Mouse (Mus musculus): ENCODE results near the gene Agpat2. TPM values are rescaled to one million over a fixed set of nuclear protein-coding genes. Genes with fewer than 3 reads are reported as not detected.
A peak's percentile ranks its signal among the peaks of the same experiment; 100 is the strongest.

The Agpat2 gene
- total RNA-seq, 2 experiments from 2014 or later, result 53.3 to 78.7 TPM

DNA sequence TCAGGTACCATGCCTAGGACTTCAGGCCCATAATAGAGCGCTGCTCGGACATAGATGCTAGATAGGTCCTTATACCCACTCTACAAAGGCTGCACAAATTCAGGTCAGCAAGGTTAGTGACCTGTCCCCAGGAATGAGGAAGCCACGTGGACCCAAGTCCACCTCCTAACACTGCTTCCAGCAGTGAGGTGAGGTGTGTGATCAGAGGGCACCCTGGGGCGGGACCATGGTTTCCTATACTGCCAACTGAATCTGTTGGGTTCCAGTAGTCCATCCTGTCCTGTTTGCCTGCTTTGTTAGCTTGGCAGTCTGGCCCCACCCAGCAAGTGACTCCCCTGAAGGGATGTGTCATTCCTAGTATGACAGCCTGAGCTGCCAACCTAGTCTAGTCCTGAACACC lies 4.3 kb downstream of the Agpat2 start:
- no peak for DNase-seq
- intact Hi-C loops (cut with DNase I), result no loop called here

- intact Hi-C loops (cut with DNase I), result no loop called here
Observed at GRCm38 (mm10) chr2:26598462-26598861, 5.8 kb downstream of the Agpat2 start.

DNA sequence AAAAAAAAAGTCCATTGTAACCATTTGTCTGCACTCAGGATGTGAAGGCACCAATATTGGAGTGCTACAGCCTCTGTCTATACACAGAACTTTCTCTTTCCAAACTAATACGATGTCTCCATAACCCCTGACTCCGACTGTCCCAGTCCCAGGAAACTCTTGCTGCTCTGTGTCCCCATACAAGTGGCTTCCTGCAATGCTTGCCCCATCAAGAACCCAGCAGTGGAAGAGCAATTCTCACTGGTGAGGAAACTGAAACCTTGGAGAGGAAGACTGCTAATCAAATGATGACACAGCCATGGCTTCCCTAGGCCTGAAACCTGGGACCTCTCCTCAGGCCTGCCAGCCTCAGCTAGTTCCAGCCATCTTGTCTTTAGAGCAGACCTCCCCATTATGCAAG lies 6.4 kb downstream of the Agpat2 start:
- intact Hi-C loops (cut with DNase I), result no loop called here

More at GRCm38 (mm10) chr2:26598462-26598861, 5.8 kb downstream of the Agpat2 start:
- no peak for DNase-seq

GRCm38 (mm10) chr2:26596898-26597297 lies 7.3 kb downstream of the Agpat2 start:
- intact Hi-C loops (cut with DNase I), result no loop called here

More for the DNA sequence above, 6.4 kb downstream of the Agpat2 start:
- DNase-seq, result no peak

DNA sequence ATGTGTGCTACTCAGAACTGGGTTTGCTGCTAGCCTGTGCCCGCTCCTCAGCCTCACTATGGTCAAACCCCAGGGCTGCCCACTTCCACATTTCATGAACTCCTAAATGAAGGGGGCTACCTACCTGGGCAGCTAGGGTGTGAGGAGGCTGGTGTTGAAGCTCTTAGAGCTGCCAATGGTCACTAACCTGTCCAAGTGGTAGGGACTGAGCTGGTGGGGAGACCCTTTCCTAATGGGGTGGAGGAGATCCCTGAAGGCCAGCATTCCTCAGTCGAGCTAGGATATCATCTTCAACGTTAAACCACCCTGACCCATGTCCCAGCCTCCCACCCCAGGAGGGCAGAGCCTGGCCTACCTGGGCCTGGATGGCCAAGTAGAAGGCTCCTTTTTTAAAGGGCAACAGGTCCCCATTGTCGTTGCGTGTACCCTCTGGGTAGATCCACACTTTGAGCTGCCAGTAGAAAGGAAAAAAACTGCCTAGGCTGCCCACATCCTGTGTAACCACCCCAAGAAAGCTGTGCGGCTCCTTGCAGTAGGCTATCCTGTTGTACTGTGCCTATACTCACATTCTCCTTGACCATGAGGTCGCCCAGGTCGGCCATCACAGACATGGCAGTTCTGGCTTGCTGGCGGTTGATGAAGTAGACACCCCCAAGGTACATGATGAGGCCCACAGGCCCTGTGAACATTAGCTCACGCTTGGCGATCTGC lies 8.3 kb downstream of the Agpat2 start:
- peak in 1 of 2 experiments; percentile 37 for DNase-seq
- intact Hi-C loops (cut with DNase I), result no loop called here

More at GRCm38 (mm10) chr2:26596898-26597297, 7.3 kb downstream of the Agpat2 start:
- no peak for DNase-seq

DNA sequence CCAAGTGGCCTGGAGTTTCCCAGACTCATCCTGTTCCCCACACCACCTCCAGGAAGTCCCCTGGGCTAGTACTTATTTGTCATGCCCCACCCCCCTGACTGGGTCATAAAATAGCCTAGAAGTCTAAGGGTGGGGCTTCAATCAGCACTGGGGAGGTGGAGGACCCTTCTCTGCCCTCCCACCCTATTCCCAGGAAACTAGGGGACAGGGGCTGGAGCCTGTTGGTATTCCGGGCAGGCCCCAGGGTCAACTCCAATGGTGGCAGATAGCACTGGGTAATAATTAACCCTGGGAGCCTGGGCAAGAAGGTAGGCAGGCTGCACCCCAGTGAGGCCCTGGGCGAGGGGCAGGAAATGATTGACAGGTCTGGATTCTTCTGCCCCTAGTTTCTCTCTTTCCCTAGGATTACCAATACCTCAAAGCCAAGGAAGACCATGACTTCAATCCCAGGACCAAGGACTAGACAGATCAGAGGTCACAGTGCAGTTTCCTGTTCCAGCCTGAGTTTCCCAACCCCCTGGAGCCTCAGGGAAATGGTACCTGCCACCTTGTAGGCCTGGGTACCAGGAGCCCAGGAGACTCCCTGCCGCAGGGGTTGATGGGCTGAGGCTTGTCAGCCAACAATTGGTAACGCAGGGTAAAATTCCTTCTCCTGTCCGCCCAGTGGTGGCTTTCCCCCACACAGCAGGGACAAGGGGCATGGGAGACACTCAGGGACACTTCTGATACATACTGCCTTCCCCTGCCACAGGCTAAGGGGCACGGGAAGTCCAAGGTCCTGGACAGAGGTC lies 9.1 kb downstream of the Agpat2 start:
- intact Hi-C loops (cut with DNase I), result no loop called here
- DNase-seq, result peak in 1 of 2 experiments; percentile 52

DNA sequence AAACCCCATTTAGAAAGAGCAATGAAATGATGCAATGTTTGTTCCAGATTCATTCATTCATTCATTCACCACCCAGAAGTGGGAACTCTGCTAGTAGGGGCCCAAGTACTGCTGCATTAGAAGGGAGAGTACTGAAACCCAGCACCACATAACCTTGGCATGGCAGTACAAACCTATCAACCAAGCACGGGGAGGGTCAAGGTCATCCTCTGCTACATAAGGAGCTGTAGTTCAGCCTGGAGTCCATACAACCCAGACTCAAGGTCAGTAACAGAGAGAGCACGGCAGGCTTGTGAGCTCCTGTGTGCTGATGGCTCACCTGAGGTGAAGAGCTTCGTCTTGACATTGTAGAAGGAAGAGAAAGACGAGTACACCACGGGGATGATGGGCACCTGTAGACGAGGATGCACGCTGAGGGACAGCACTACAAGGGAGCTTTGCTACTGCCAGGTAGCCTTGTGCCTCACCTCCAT lies 9.7 kb downstream of the Agpat2 start:
- DNase-seq, result no peak
- intact Hi-C loops (cut with DNase I), result no loop called here

GRCm38 (mm10) chr2:26594022-26594346 lies 10.2 kb downstream of the Agpat2 start:
- intact Hi-C loops (cut with DNase I), result no loop called here

DNA sequence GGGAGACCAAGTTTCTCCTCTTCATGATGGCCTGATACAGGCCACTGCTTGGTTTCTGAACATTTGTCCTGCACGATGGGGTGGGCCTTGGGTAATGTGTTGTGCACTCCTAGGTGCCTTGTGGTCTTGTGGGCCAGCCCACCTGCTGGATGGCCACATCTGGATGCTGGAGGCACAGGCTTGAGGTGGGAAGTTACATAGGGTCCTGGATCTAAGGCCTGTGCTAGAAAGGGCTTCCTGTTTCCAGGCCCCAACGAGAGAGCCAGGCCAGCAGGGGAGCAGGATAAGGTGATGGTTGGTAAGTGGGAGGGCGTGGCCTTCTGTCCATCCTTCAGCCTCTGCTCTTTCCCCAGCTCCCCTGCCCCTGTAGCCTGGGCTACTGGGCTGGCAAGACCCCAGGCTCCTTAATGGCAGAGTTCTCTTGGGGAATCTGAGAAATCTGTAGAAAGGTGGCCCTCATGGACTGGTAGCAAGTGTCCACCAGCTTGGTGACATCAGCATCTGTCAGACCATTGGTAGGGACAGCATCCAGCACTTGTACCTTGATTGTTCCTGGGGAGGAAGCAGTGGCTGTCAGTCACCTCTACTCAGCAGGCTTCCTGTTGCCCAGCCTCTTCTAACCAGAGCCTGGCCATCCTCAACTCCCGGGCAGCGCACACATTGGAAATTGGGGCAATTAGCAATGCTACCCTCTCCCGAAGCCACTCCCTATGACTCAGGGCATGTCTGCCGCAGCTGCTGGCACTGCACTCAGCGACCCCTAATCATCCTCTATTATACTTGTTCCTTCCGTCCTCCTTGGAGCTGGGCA lies 10.8 kb downstream of the Agpat2 start:
- DNase-seq, result peak; percentile 26 to 28
- intact Hi-C loops (cut with DNase I), result no loop called here

More at GRCm38 (mm10) chr2:26594022-26594346, 10.2 kb downstream of the Agpat2 start:
- DNase-seq, result peak; percentile 72 to 78

- DNase-seq, result peak in 1 of 2 experiments; percentile 25
Observed at GRCm38 (mm10) chr2:26591416-26591815, 12.8 kb downstream of the Agpat2 start.

DNA sequence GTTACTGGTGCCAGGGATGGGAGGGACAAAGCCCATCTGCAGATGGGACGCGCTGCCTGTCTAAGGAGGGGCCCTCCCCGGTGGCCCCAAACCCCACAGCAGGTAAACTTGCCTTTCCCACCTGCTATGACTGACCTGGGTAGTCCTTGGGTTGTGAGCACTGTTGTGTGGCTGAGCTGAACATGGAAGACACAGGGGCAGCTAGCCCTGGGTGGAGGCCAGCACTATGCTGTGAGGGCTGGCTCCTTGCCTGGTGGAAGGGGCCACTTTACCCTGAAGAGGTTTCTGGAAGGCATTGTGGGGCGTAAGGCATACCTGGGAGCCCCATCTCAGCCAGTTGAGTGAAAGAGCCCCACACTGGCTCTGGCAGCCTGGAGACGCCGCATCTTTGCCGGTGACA lies 13.3 kb downstream of the Agpat2 start:
- DNase-seq, result peak in 1 of 2 experiments; percentile 24
- intact Hi-C loops (cut with DNase I), result no loop called here

More at GRCm38 (mm10) chr2:26591416-26591815, 12.8 kb downstream of the Agpat2 start:
- intact Hi-C loops (cut with DNase I), result no loop called here

- intact Hi-C loops (cut with DNase I), result no loop called here
- DNase-seq, result no peak
Observed at GRCm38 (mm10) chr2:26590282-26590681, 13.9 kb downstream of the Agpat2 start.

GRCm38 (mm10) chr2:26589284-26589683 lies 14.9 kb downstream of the Agpat2 start:
- DNase-seq, result no peak
- intact Hi-C loops (cut with DNase I), result no loop called here

DNA sequence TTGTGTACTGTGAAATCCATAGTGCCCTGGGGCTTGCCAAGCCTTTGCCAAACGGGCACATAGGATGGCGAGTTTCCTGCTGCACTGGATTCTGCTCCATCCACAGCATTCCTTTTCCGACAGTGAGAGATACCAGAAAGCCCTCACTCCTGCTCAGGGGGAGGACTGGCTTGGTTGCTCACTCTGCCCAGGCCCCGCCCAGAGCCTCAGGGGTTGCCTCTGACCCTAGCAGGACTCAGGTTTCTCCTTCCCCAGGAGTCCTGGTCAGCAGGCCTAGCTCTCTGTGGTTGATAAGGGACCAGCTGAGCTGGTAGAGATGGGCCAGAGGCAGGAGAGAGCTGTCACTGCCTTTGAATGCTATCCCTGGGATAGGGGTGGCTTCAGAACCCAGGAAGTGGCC lies 15.6 kb downstream of the Agpat2 start:
- no peak for DNase-seq
- intact Hi-C loops (cut with DNase I), result loop anchor here (1.0 kb wide), 1 partner anchor 17 kb away; no protein-coding TSS in a partner anchor

DNA sequence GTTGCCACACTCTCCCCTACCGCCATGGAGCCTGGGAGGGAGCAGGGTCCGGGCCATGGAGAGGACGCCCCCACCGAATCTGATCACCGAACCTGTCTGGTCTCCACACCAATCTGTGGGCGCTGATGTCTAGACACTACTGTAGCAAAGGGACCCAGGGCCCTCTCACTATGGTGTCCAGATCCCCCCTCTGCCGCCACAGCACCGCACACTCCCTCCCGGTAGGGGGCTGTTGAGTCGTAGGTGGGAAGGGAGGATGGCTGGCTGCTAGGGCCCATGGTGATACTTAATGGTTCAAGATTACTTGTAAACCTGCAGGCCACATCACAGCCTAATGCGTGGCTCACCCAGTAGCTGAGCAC lies 17.2 kb downstream of the Agpat2 start:
- DNase-seq, result no peak
- intact Hi-C loops (cut with DNase I), result no loop called here

- intact Hi-C loops (cut with DNase I), result no loop called here
- DNase-seq, result peak; percentile 71 to 76
Observed at GRCm38 (mm10) chr2:26586294-26587043, 17.7 kb downstream of the Agpat2 start, which contains the start of gene Gm20532. Gene Gm20532, plus strand, starts transcription at chr2:26586639.

DNA sequence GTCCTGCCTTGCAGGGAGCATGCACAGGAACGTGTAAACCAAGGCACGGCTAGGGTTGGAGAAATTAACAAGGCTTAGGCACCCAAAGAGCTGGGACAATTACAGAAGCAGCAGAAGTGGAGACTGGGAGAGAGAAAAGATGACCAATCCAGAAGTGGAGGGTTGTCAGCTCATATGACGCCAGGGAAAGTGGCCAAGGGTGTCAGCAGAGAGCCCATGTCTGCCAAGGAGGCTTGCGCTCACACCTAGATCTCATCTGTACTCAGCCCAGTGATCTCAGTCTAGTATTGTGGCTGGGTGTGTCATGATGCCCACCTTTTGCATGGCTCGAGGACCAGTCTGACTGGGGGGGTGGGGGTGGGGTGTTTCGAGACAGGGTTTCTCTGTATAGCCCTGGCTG lies 18.5 kb downstream of the Agpat2 start:
- DNase-seq, result peak in 1 of 2 experiments; percentile 52
- intact Hi-C loops (cut with DNase I), result no loop called here

DNA sequence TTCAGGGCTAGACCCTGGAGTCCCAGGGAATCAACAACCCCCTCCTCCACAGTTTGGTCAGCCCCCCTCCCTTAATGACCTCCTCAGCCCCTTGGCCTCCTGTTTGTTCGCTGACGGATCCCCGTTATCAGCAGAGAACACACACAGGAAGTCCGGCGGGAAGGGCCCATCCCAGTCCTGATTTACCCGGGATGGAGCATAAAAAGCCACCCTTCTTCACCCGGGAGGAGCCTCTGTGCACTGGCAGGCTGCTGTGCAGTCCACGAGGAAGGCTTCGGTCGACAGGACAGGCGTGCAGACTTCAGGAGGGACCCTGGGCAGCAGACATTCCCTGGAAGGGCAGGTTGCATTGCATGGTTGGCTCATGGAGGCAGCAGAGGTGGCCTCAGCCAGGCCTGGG lies 20.6 kb downstream of the Agpat2 start:
- intact Hi-C loops (cut with DNase I), result loop anchor here (1.0 kb wide), 1 partner anchor 12 kb away; no protein-coding TSS in a partner anchor
- DNase-seq, result peak; percentile 79 to 85

DNA sequence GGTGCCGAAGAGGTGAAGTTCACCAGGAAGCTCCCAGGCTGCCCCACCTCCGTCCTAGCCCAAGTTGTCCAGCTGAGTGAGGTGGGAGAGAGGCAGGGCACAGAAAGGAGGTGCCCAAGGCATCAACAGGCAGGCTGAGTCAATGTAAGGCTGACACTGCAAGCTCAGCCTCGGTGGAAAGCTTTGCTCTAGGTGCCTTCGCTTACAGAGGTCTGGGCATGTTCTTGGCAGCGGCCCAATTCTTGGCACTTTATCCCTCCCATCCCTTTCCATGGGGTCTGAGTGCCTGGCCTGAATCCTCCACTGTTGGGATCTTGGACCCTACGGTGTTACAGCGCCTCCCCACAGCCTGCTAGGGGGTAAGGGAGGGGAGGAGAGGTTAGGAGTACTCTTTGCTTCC lies 21.5 kb downstream of the Agpat2 start:
- no peak for DNase-seq
- intact Hi-C loops (cut with DNase I), result no loop called here

GRCm38 (mm10) chr2:26582203-26582602 lies 22.0 kb downstream of the Agpat2 start:
- DNase-seq, result no peak
- intact Hi-C loops (cut with DNase I), result no loop called here
